Mouse (Mus musculus) layer of hippocampus, adult 2 months (tissue): Measurements from ENCODE around the gene Olfr1500. TPM values are rescaled to one million over a fixed set of nuclear protein-coding genes. Genes with fewer than 3 reads are reported as not detected.
"Not testable (repeated sequence)": the region's sequence is repeated elsewhere in the genome, so short reads cannot be mapped to it uniquely, and the experiment has no call there.

Source experiments
- DNase-seq, 2 experiments: peaks; one replicate each; pipeline ENCODE4 v3.0.0; 2022; ENCODE audit warnings: low spot score in 2 of 2
- H3K27ac ChIP-seq: fragments of 200-600 bp; 2 replicates; pipeline ENCODE4 v1.8.1; 2022
- H3K4me3 ChIP-seq: fragments of 200-600 bp; 2 replicates; pipeline ENCODE4 v1.8.1; 2022; ENCODE audit warnings: mild to moderate bottlenecking
- CTCF ChIP-seq: fragments of 200-600 bp; conservative IDR thresholded peaks from 2 replicates; pipeline ENCODE4 v1.8.1; 2022; ENCODE audit warnings: antibody characterized with exemption, mild to moderate bottlenecking, moderate library complexity
- long read RNA-seq, 2 experiments: library from polyadenylated mRNA; stranded (forward); transcript quantifications; one replicate each; pipeline ENCODE4 v2.0.0; 2021; ENCODE audit warnings: borderline mapping rate in 2 of 2
- total RNA-seq, 2 experiments: library from RNA; stranded (reverse); gene quantifications; 2 replicates each; pipeline ENCODE4 v1.2.3; 2021

Gene Olfr1500
- not detected for total RNA-seq
- long read RNA-seq, experiment 1 = 0 reads
- long read RNA-seq, experiment 2 = 0 reads

DNA sequence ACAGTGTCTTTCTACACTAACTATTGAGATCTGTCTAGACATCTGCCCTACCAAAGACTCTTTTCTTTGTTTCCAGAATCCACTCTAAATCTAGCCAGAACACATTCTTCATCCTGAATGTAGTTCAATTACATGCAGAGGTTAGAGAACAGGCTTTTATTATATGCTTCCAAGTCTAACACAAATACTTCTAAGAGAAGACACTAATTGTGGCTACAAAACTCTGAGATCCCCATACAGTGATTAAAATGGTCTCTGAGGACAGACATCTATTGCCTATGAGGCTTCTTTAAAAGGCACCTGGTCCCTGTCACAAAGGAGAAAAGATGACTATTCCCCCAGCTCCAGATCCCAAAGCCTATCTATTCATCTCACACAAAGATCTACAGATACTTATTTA is at the start of gene Olfr1500:
Olfr1500 (minus strand) TSS at position 101 of the 400 bp plus-strand sequence.
- no peak for DNase-seq
- H3K27ac ChIP-seq = no peak within 1 kb of the TSS
- no peak for TF ChIP-seq CTCF
- no peak within 1 kb of the TSS for H3K4me3 ChIP-seq

- TF ChIP-seq CTCF = no peak
- Histone ChIP-seq H3K27ac (no peak within 1 kb of the TSS), H3K4me3 (no peak within 1 kb of the TSS)
- DNase-seq = no peak
These were observed 31.2 kb upstream of the Olfr1500 start, which contains the start of gene Olfr1502 for GRCm38 (mm10) chr19:13861495-13861894. Gene Olfr1502, plus strand, starts transcription at chr19:13861795.

- not testable (repeated sequence) for H3K27ac ChIP-seq, H3K4me3 ChIP-seq
These were observed 20.3 kb upstream of the Olfr1500 start, which contains the start of gene Olfr1501 for GRCm38 (mm10) chr19:13850592-13850991. Gene Olfr1501, minus strand, starts transcription at chr19:13850692.

GRCm38 (mm10) chr19:13828447-13828846 is 1.8 kb downstream of the Olfr1500 start:
- Histone ChIP-seq H3K4me3 (no peak overlapping the region), H3K27ac (no peak overlapping the region)
- no peak for DNase-seq
- TF ChIP-seq CTCF = no peak

More at GRCm38 (mm10) chr19:13850592-13850991, 20.3 kb upstream of the Olfr1500 start, which contains the start of gene Olfr1501:
- not testable (repeated sequence) for DNase-seq

GRCm38 (mm10) chr19:13820847-13821246 is 9.4 kb downstream of the Olfr1500 start:
- no peak overlapping the region for H3K27ac ChIP-seq
- H3K4me3 ChIP-seq = no peak overlapping the region
- TF ChIP-seq CTCF = no peak
- no peak for DNase-seq

DNA sequence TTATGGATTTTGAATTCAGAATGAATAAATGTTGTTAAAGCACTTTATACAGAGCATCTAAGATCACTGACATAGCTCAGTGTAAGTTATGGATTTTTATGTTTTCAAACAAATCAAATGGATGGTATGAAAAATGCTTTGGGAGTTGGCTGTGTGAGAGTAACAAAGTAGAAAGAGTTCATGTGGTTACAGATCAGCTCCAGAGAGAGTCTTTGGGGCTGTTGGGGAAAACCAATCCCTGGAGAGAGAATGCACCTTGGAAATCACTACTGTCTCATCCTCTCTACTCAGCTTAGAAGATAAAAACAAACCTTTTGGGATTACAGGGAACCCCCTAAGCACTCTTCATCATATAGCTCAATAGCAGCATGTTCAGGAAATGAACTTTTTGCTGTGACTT is 10.9 kb downstream of the Olfr1500 start, which contains the start of gene Olfr1499:
Olfr1499 (minus strand) TSS at position 101 of the 400 bp plus-strand sequence.
- H3K4me3 ChIP-seq = no peak within 1 kb of the TSS
- TF ChIP-seq CTCF = no peak
- H3K27ac ChIP-seq = no peak within 1 kb of the TSS
- no peak for DNase-seq

DNA sequence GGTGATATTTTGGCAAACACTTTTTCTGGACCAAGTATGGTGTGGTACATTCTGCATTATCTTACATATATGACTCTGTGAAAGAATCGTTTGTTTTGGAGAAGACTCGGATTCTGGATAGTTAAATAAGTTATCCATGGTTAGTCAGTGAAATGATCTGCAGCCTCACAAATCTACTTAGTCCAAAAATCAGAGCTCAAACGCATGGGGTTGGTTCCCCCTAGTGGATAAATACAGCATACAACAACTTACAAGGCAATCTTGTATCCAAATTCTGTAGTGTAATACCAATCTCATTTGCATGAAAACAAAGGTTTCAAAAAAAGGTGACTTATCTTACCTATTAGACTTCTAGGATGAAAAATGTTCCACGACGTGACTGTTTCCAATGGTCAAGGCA is 11.5 kb downstream of the Olfr1500 start:
- DNase-seq = peak; percentile 3 to 14
- TF ChIP-seq CTCF = peak; percentile 82
- no peak overlapping the region for H3K4me3 ChIP-seq
- no peak overlapping the region for H3K27ac ChIP-seq

- TF ChIP-seq CTCF = peak; percentile 60
- no peak overlapping the region for H3K4me3 ChIP-seq
- no peak overlapping the region for H3K27ac ChIP-seq
- no peak for DNase-seq
These were observed 17.5 kb downstream of the Olfr1500 start for GRCm38 (mm10) chr19:13812823-13813222.

DNA sequence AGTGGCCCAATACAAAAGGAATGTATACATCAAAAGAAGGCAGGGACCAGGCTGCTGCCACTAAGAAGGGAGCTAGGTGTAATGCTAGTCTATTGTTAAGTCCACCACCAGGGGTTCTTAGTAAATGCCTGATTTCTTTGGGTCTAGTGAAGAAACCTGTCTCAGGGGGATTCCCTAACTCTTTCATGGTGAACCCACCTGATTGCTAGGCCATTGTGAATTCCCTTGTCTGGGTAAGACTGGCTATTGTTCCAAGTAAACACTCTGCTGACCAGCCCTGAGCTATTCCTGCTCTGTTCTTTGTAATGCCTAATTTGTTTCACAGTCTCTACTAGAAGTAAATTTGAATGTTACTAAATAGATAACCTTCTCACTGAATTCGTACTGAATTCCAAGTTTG is 24.8 kb downstream of the Olfr1500 start:
- DNase-seq, H3K27ac ChIP-seq, H3K4me3 ChIP-seq: not testable (repeated sequence)

GRCm38 (mm10) chr19:13798102-13798501 is 32.2 kb downstream of the Olfr1500 start, which contains the start of gene Olfr1497:
Gene Olfr1497, minus strand, starts transcription at chr19:13798202.
- Histone ChIP-seq H3K4me3 (no peak within 1 kb of the TSS), H3K27ac (no peak within 1 kb of the TSS)
- no peak for DNase-seq
- no peak for TF ChIP-seq CTCF

DNA sequence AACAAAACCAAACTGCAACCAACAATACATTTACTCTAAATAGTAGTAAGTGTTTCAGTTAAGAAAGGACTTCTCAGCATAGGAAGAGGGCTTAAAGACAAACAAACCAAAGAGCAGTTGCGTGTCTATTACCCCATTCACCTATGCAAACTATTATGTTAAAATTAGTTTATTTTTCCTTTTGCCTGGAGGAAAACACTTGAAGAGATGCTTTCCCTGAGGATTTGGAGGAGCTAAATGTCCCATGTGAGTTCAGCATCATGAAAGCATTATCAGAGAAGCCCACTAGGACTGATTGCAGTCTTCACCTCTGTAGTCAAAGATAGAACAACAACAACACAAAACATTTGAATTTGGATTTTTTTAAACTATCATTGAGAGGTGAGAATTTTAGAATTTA is 52.7 kb downstream of the Olfr1500 start, which contains the start of gene Olfr1496:
Olfr1496 (plus strand) TSS at position 301 of the 400 bp plus-strand sequence.
- TF ChIP-seq CTCF = no peak
- no peak for DNase-seq
- H3K27ac ChIP-seq = no peak within 1 kb of the TSS
- no peak within 1 kb of the TSS for H3K4me3 ChIP-seq

Other genes starting within 250 kb of the Olfr1500 start
- gene Olfr1484, start 247.0 kb downstream of the Olfr1500 start, total RNA-seq = not detected
- not detected for gene Olfr1487, start 213.1 kb downstream of the Olfr1500 start, total RNA-seq
- gene Olfr1489, start 198.9 kb downstream of the Olfr1500 start, total RNA-seq = not detected
- gene Olfr1490, start 179.4 kb downstream of the Olfr1500 start, total RNA-seq = not detected
- not detected for gene Olfr1491, start 133.2 kb downstream of the Olfr1500 start, total RNA-seq
- not detected for gene Olfr1493-ps1, start 107.2 kb downstream of the Olfr1500 start, total RNA-seq
- gene Olfr1494, start 90.8 kb downstream of the Olfr1500 start, total RNA-seq = not detected
- gene Olfr1495, start 65.9 kb downstream of the Olfr1500 start, total RNA-seq = not detected
- gene Olfr1496, start 52.6 kb downstream of the Olfr1500 start, total RNA-seq = not detected
- gene Olfr1497, start 32.3 kb downstream of the Olfr1500 start, total RNA-seq = not detected
- not detected for gene Olfr1499, start 11.0 kb downstream of the Olfr1500 start, total RNA-seq
- not detected for gene Olfr1501, start 20.2 kb upstream of the Olfr1500 start, total RNA-seq
- gene Olfr1502, start 31.3 kb upstream of the Olfr1500 start, total RNA-seq = not detected
- gene Olfr1504, start 67.4 kb upstream of the Olfr1500 start, total RNA-seq = not detected
- gene Olfr1505, start 83.0 kb upstream of the Olfr1500 start, total RNA-seq = not detected